Mouse (Mus musculus) erythroblast, embryonic 14.5 days (primary cell): ENCODE results near the gene Evi5.

Experiments used
- GATA1 ChIP-seq: IDR thresholded peaks from 2 replicates; pipeline ENCODE4 v1.6.1; 2012; ENCODE audit warnings: low read length, inconsistent platforms, mixed read lengths
- TAL1 ChIP-seq: IDR thresholded peaks from 3 replicates; pipeline ENCODE4 v1.6.1; 2012; ENCODE audit warnings: low read length, inconsistent platforms, mixed read lengths

DNA sequence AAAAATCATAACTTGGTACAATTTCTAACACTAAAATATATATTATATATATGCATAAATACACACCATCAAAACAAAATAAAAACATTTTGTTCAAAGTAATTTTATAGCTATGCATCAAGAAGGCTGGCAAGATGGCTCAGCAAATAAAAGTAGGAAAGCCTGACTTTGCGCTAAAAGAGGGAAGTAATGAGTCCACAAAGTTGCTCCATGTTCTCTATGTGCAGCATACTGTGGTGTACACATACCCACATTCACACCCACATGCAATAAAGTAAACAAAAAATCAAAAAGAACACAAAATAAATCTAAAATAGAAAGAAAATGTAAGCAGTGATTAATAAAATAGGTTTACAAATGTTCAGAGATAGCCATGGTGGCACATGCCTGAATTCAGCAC lies 99.0 kb downstream of the Evi5 start:
- TF ChIP-seq GATA1 (no peak), TAL1 (no peak)
